Mouse (Mus musculus): ENCODE data around the gene Tceanc.
"Not testable (repeated sequence)": the region's sequence is repeated elsewhere in the genome, so short reads cannot be mapped to it uniquely, and the experiment has no call there.

The Tceanc gene

DNA sequence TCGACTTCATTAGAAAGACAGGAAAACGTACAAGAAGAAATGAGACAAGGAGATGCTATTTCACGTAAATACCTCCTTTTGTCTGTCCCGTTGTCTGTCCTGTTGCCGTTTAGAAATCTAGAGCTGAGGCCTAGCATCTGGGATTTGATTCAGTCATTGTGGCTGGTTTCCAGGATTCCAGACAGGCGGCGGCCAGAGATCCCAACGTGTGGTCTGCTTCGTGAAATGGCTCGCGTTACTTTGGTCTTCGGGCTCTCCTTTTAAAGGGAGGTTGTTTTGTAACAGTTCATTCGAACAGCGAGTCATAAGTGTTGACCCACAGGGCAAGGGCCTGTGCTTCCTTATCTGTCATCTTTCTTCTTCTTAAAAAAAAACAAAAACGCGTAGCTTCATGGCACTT, at the start of gene Tceanc:
Gene Tceanc, minus strand, starts transcription at position 223 of the 400 bp plus-strand sequence.
- no peak for DNase-seq

DNA sequence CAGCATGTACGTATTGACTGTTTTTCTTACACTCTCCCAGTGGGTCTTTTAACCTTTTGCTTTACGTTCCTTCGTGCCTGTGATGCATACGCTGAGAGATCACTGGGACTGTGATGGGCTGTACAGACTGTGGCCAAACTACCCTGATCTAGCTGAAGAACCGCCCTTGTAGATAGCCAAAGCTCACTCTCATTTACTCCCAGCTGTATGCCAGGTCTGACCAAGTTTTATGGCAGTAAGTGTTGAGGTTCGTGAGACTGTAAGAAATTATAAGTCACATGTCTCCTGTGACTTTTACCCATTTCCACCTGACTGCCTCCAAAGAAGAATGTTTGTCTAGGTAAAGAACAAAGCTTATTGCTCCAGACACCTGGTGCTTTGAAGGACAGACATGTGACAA, 47.6 kb upstream of the Tceanc start:
- DNase-seq = no peak

DNA sequence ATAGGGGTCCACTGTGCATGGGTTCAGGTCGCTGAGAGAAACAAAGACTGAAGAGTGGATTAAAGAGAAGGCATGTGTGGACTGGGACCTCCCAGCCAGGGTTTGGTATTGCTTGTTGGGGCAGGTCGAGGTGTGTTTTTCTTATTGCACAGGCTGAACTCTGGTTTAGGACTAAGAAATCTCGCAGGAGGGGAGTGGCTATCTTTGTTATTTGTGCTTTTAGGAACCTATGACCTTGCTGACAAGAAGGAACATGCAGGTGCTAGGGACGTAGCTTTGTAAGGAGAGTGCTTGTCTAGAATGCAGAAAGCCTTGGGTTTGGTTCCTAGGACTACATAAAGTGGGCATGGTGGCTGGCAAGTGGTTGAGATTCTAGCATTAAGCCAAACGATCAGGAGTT, 47.0 kb upstream of the Tceanc start:
- no peak for DNase-seq

GRCm38 (mm10) chrX:166564900-166565299, 46.5 kb upstream of the Tceanc start:
- no peak for DNase-seq

- no peak for DNase-seq
Observed at GRCm38 (mm10) chrX:166559333-166559732, 41.0 kb upstream of the Tceanc start.

DNA sequence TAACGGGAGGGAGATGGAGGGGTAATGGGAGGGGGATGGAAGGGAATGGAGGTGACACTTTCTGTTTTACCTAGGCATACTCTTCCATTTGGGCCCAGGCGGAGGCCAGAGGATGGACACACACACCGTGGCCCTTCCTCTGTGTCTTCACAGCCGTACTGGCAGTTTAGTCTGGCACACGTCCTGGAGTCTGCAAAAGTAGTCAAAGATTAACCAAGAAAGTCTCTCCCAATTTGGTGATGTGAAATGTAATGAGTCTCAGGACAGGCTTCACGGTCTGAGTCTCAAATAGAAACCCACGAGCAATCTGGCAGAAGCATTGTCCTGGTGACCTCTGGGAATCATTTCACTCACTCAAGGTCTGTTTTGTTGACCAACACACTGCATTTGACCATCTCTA, 34.0 kb upstream of the Tceanc start:
- no peak for DNase-seq

DNA sequence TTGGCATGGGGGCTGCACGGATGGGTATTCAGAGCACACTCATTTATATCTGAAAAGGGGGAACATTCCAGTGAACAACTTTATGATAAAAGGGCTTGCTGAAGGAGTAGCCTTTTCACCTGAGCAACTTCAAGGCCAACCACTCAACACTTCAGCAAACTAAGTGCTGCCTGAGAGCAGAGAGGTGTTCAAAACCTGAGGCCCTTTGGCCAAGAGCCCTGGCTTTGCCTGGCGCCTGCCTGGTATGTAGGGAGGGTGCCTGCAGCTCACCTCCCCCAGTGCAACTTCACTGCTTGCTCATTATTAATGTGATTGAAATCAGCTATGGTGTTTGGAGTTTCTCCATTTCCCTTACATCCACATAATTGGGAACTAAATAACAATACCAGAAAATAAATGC, 28.1 kb upstream of the Tceanc start:
- no peak for DNase-seq

GRCm38 (mm10) chrX:166535138-166535537, 16.8 kb upstream of the Tceanc start:
- DNase-seq = no peak

- DNase-seq = no peak
Observed at GRCm38 (mm10) chrX:166533432-166533831, 15.1 kb upstream of the Tceanc start.

GRCm38 (mm10) chrX:166531671-166532070, 13.3 kb upstream of the Tceanc start:
- DNase-seq = no peak

- no peak for DNase-seq
Observed at GRCm38 (mm10) chrX:166528126-166528525, 9.8 kb upstream of the Tceanc start.

DNA sequence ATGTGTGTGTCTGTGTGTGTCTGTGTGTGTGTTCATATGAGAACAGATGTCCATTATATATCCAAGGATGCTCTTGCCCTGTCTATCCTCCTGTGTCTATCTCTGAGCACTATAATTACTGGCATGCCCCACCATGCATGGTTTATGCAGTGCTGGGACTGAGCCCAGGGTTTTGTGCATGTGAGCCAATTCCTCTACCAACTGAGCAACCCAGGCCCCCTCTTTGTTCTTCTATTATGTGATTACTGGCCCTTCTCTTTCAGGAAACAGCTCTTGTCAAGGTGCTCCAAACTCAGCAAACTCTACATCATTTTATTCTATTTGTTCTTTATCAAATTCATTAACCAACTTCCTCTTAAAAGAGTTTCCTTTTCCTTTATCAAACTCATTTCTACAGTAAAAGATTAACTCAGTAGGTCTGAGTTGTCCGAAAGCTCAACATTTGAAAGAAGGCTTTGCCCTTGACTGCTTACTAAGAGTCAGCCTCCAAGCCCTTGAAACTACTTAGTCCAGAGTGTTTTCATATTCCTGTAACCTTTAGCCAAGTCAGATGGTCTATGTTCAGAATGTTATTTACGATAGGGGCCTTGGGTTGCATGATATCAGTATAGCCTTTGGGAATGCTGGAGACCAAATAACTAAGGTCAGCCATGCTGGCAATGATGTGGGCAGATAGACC, 7.4 kb upstream of the Tceanc start:
- DNase-seq = no peak

DNA sequence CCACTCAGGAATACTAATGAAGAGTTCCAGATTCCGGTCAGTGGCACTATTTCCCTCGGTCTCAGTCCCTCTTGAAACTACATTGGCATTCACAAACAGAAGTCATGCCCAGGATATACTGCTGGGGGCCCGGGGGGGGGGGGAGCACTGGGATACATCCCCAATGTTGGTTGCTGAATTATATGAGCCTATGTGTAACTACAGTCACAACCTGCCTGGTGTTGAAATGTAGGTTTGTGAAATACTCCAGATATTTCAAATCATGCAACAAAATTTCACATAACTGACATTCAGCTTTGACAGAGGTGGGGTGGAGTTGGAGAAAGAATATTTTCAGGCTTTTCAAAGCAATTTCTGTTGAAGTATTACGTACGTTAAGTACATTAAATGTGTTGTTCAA, 2.4 kb upstream of the Tceanc start:
- no peak for DNase-seq

GRCm38 (mm10) chrX:166516631-166517030, 1.7 kb downstream of the Tceanc start:
- no peak for DNase-seq

DNA sequence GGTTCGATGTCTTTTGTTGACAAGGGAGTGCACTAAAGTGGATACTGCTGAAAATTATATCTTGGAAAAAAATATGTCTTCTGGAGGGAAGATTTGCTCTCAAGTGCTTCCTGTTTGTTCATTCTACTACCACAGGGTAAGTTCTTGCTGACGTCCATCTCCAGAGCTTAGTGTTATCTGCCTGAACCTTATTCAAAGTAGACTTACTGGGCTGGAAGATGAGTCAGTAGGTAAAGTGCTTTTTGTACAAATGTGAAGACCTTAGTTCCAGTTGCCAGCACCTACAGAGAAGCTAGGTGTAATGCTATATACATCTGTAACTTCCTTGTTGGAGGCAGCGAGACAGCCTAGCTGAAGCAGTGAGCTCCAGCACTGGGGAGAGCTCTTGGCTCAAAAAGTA, 2.4 kb downstream of the Tceanc start:
- DNase-seq = no peak

- not testable (repeated sequence) for DNase-seq
Observed at GRCm38 (mm10) chrX:166514035-166514434, 4.3 kb downstream of the Tceanc start.

DNA sequence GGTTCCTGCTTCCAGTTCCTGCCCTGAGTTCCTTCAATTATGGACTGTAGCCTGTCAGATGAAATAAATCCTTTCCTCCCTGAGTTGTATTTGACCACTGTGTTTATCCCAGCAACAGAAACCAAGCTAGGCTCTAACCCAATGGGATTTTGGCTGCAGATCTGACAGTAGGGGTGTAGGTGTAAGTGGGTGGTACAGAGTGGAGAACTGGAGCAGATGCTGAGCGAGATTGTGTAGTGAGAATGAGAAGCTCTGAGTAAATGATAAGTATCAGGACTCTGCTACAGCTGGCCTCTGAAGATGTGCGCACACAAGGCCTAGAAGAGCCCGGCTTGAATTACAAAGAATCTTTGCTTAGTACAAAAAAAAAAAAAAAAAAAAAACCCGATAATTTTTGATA, 6.3 kb downstream of the Tceanc start:
- no peak for DNase-seq

DNA sequence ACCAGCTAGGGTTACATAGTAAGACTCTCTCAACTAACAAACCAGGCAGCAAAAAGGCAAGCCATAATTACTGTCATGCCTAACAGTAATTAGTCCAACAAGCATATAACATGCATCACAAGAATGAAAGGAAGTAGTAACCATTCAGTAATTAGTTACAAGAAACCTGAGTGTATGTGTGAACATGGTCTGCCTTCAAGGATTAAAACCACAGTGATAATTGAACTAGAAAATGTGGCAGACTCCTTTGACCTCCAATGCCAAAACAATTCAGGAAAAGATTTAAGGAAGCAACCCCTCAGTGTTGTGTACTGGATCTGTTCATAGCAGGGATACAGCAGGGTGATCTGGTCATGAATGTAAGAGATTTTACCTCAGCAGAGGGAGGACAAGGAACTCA, 7.3 kb downstream of the Tceanc start:
- no peak for DNase-seq

DNA sequence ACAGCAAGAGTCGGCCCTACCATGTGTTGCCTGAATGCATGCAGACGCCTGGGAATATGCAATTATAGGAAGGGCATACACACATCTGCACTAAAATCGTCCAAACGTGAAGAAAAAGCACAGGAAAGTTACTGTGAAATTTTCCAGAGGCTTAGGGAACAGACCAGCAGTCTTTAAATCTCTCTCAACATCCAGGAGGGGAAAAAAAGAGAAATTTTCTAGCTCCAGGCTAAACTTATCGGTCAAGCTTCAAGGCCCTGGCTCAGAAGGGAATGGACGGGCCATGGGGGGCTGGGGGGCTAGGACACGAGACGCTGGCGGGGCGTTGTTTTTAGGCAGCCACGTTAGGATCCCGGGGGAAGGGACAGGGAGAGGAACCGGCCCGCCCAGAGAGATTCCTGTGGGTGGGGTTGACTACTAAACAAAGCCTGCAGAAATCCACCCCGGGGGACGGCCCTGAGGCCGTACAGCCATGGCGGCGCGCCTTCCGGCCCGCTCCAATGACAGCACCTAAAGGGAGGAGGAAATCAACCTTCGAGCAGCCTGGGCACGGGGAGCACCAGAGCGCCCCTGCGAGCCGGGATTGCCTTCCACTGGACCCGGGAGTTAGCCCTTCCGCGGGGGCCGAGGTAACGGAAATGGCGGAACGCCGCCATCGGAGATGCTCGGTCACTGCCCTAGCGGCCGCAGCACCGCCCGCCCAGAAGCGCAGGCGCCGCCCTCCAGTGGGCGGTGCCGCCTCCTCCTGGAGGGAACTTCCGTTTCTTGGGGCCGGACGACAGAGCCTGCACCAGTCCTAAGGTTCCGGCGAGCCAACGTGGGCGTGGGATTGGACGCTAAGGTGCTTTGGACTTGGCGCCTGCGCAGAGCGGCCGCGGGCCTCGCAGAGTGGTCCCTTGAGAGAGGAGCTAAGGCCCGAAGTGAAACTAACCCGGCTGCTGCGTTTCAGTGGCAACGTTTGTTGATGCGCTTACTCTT, 8.3 kb downstream of the Tceanc start:
- peak; percentile 87 for DNase-seq

- DNase-seq = no peak
Observed at GRCm38 (mm10) chrX:166504421-166504820, 13.9 kb downstream of the Tceanc start.

DNA sequence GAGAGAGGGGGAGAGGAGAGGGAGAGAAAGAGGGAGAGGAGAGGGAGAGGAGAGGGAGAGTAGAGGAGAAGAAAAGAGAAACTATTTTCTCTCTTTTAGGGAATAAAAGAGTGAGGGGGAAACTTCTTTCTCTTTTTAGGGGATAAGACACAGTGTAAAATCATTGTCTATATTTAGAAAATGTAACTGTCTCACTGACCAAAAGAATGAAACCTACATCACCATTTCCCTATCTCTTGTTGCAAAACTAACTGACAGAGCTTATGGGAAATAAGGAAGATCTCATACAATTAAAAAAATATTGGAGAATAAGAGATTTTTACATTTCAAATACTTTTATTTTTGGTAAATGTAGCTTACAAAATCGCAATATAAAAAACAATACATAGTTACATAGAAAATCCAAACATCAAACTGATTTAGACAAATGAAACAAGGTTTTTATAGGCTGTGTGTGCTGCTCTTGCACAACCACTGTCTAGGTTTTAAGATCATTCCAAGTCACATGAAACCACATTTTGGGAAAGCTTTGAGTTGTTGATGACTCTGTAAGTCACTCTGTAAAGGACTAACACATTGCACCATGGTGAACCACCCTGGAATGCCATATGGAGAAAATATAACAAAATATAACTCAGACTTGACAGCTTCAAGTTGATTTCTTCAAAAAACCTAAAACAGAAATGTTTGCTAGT, 18.7 kb downstream of the Tceanc start:
- DNase-seq = no peak

DNA sequence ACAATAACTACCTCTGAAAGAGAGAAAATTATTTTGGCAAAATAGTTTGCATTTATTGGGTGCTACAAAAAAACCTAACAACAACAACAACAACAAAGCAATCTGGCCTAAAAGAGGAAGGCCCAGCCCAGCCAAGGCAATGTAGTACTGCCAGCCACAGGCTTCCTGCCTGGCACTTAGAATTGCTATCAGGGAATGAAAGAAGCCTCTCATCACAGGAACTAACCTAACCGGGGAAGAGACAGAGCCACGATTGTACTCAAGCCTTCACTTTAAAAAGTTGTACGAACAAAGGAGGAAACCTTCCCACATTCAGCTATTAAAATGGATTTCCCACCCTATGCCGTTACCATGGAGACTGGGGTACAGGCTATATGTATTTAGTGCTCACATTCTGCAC, 20.6 kb downstream of the Tceanc start:
- DNase-seq = no peak

- no peak for DNase-seq
Observed at GRCm38 (mm10) chrX:166495052-166495451, 23.3 kb downstream of the Tceanc start.

Data from cerebellum, adult 8-10 months (tissue).